Mouse (Mus musculus) ES-E14 (cell line): ENCODE measurements at regions not wholly inside any gene's neighbourhood (a gene's known extent, or its start where the extent isn't known, plus 50 kb on each side); places are given as distances from the start of the nearest gene placed in this dataset.

Source experiments
- MAFK ChIP-seq: IDR thresholded peaks from 2 replicates; pipeline ENCODE4 v1.6.1; 2014; ENCODE audit warnings: mild to moderate bottlenecking, low read depth, low read length, inconsistent platforms; ENCODE audit not compliant: insufficient read depth
- ZNF384 ChIP-seq: IDR thresholded peaks from 2 replicates; pipeline ENCODE4 v1.6.1; 2012; ENCODE audit warnings: low read depth, low read length, inconsistent platforms

- TF ChIP-seq ZNF384 (no peak), MAFK (no peak)
Observed at GRCm38 (mm10) chr4:64724851-64725250, 399.1 kb upstream of the Pappa start.
